In the genomic region with DNA sequence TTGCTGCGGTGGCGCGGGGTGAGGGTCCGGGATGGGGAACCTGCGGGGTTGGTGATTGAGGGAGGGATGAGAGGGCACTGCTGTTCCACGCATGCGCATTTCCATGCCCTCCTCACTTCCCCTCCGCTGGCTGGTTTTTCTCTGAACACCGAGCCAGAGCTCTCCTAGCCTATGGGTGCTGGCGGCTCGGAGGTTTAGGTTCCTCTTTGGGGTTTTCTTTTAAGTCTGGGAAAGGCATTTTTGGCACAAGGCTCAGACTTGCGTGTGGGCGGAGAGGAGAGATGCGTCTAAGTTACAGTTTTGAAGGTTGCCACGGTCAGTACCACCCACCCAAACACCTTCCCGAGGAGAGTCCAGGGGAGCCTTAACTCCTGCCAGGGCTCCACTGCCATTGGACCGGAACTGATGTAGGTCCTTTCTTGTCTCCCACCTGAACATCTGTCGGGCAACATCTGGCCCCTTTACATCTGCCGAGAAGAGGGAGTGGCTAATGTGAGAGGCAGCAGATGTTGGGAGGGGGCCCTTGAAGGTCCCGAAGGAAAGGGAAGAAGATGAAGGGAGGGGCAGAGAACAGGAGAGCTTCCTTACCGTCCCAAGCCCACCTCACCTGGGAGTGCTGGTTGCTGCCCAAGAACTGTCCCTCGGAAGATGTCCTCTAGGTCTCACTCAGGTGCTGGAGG, we compare ENCODE assay signal across 8 mouse cellular contexts. TPM values are rescaled to one million over a fixed set of nuclear protein-coding genes. Genes with fewer than 3 reads are reported as not detected.
A peak's percentile ranks its signal among the peaks of the same experiment; 100 is the strongest.
DNase-seq lines count a peak whose midpoint lies in the region; ATAC-seq and TF ChIP-seq lines count a peak whose summit lies in the region.

No protein-coding gene starts in this region.

- H3K27me3 ChIP-seq in liver, postnatal 0 days (ENCODE audit: insufficient read depth, low read length): peaks cover 5% of the 10 kb centered on the region

- no peak for TF ChIP-seq CTCF in liver, postnatal 0 days (IDR thresholded peaks at IDR 0.05; ENCODE audit: low read depth)
- no peak for TF ChIP-seq CTCF in olfactory bulb, adult 2 months (IDR thresholded peaks at IDR 0.05; ENCODE audit: insufficient read depth, low read depth, low read length)

- no peak overlapping the region for H3K27ac ChIP-seq in liver, postnatal 0 days (ENCODE audit: low read depth)
- H3K27ac ChIP-seq in olfactory bulb, adult 2 months (ENCODE audit: insufficient read depth, low read depth, low read length): no peak overlapping the region

- H3K9ac ChIP-seq in liver, postnatal 0 days (replicated peaks): no peak overlapping the region

- no peak for TF ChIP-seq EP300 in liver, postnatal 0 days (IDR thresholded peaks at IDR 0.05; ENCODE audit: low read depth)

- no peak for TF ChIP-seq POLR2A in olfactory bulb, adult 2 months (IDR thresholded peaks at IDR 0.05; ENCODE audit: insufficient read depth, low read depth, low read length)

- peak overlapping the region; percentile 50 for H3K4me2 ChIP-seq in liver, postnatal 0 days (ENCODE audit: low read depth, low read length)

- ATAC-seq in activated CD4-positive, CD25-positive, alpha-beta regulatory T cell, adult 4 months: peak; percentile 69
- peak; percentile 78 to 86 for ATAC-seq in hematopoietic stem cell, adult 5-6 weeks (replicated peaks in 1 of 2; ENCODE audit: insufficient read depth in 1 of 2, low FRiP score in 2 of 2, low TSS enrichment in 1 of 2, low read depth in 1 of 2, poor library complexity in 2 of 2, severe bottlenecking in 2 of 2)
- no peak for ATAC-seq in liver, postnatal 0 days

- H3K4me3 ChIP-seq in liver, postnatal 0 days (ENCODE audit: low read depth, low read length): no peak overlapping the region
- peak overlapping the region; percentile 10; the same call in 1 of the 2 replicates for H3K4me3 ChIP-seq in olfactory bulb, adult 2 months (ENCODE audit: insufficient read depth, low read depth, low read length)

- WGBS in liver, postnatal 0 days (ENCODE audit: insufficient replicate concordance): 14% methylated on average over 22 of the region's 22 CpGs
- WGBS in olfactory bulb, adult 2 months: 28% methylated on average over 22 of the region's 22 CpGs

- H3K36me3 ChIP-seq in liver, postnatal 0 days (replicated peaks; ENCODE audit: insufficient read depth, low read length): no peaks in the 10 kb centered on the region

- H3K9me3 ChIP-seq in liver, postnatal 0 days (ENCODE audit: low read length): no peaks in the 10 kb centered on the region

- peaks cover 6% of the 10 kb centered on the region; the same call in 1 of the 2 replicates for H3K4me1 ChIP-seq in liver, postnatal 0 days (ENCODE audit: insufficient read depth)
- H3K4me1 ChIP-seq in olfactory bulb, adult 2 months (ENCODE audit: control insufficient read depth, insufficient read depth, low read length): peaks cover 7% of the 10 kb centered on the region

- intact Hi-C loops in gastrocnemius, postnatal 14 days (cut with DNase I; ENCODE audit: low total_unique reads): no loop called here

- DNase-seq in layer of hippocampus, postnatal 10 days (ENCODE audit: low spot score in 2 of 2): peak; percentile 7 to 22
- no peak for DNase-seq in layer of hippocampus, adult 9-10 months (ENCODE audit: low spot score)
- DNase-seq in liver, postnatal 0 days: peak; percentile 44
- no peak for DNase-seq in cerebellum, postnatal 25 days
- DNase-seq in gastrocnemius, postnatal 14 days: no peak

RNA-seq across cellular contexts. Expression of gene Runx3, which starts 8.5 kb away (rescaled TPM):
- not detected for total RNA-seq in layer of hippocampus, postnatal 10 days (2021)
- polyA plus RNA-seq in activated CD4-positive, CD25-positive, alpha-beta regulatory T cell, adult 4 months (2017; shearing (Covaris generic)): 10 to 100 TPM; 12.8 to 17.6 TPM
- total RNA-seq in hematopoietic stem cell, adult 5-6 weeks (2017): 12.9 and 30.4 TPM in 2 replicates
- 0.39 and 0.46 TPM in 2 replicates for polyA plus RNA-seq in liver, postnatal 0 days (2015; fragmentation: Nextera tagmentation; extraction: Ambion mirVana)
- not detected in 2 replicates for polyA plus RNA-seq in olfactory bulb, adult 2 months (2012; ENCODE audit: insufficient read depth, insufficient read length, low replicate concordance, missing spikeins)
- under 1 TPM; 0.22 to 0.41 TPM for total RNA-seq in gastrocnemius, postnatal 14 days (2021)

Comparison
In these comparisons a context has a peak if more than half of its experiments do, and no peak if none do; other contexts are left out.
1. DNase-seq: peak in layer of hippocampus, postnatal 10 days (2 of 2) and liver, postnatal 0 days (single experiment); none in layer of hippocampus, adult 9-10 months (single experiment), cerebellum, postnatal 25 days (0 of 2) and gastrocnemius, postnatal 14 days (single experiment).